Mouse (Mus musculus): Measurements from ENCODE around the gene Fam160a1.

Fam160a1 gene

DNA sequence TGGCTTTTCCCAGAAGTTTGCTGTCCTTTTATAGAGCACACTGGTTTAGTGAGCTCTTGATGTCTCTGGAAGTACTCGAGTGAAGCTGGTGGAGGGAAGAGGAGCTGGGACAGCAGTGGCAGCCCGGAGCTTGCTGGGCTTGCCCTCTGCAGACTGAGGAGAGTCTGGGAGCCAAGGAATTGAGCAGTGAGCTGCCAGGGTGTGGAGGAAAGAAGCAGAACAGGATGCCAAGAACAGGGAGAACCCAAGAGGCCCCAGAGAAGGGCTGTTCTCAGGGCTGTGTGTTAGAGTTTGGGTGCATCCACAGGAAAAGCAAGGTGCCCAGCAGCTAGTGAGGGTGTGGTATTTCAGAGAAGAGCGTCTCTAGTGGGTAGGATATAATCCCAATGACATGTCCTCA, 175.3 kb downstream of the Fam160a1 start:
- no peak for ATAC-seq (ENCODE audit: insufficient number of reproducible peaks, low FRiP score, low TSS enrichment)

- ATAC-seq (ENCODE audit: insufficient number of reproducible peaks, low FRiP score, low TSS enrichment), result no peak
Observed at GRCm38 (mm10) chr3:85636716-85637447, 180.2 kb downstream of the Fam160a1 start.

DNA sequence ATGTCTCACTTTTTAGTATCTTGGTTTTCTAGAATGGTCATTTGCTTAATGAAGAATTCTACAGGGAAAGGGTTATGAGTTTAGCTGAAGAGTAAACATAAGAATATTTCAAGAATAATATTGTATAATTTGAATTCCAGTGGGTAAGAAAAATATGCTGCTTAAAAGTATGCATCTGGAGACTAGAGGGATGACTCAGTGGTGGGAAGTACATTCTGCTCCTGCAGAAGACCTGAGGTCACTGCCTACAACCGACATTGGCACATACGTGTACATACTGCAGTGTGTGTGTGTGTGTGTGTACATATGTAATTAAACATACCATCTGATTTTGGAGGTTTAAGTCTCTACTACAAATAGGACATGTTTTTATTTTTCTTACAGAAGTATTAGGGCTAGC, 181.5 kb downstream of the Fam160a1 start:
- ATAC-seq (ENCODE audit: insufficient number of reproducible peaks, low FRiP score, low TSS enrichment), result no peak

DNA sequence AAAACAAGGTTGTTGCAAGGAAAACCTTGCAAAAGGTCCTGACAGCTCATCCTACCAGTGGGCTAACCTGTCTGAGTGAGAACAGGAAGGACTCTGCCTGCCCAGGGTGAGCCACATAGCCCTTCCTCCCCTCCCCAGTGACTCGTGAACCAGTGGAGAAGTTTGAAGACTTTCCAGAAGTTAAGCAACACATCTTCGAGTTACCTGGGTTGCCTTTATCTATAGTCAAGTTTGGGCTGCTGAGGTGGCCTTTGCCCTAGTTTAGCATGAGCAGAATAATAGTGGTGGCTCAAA, 182.0 kb downstream of the Fam160a1 start:
- no peak for ATAC-seq (ENCODE audit: insufficient number of reproducible peaks, low FRiP score, low TSS enrichment)

- no peak for ATAC-seq (ENCODE audit: insufficient number of reproducible peaks, low FRiP score, low TSS enrichment)
Observed at GRCm38 (mm10) chr3:85634389-85635125, 182.5 kb downstream of the Fam160a1 start.

- ATAC-seq (ENCODE audit: insufficient number of reproducible peaks, low FRiP score, low TSS enrichment), result no peak
Observed at GRCm38 (mm10) chr3:85633733-85634132, 183.4 kb downstream of the Fam160a1 start.

DNA sequence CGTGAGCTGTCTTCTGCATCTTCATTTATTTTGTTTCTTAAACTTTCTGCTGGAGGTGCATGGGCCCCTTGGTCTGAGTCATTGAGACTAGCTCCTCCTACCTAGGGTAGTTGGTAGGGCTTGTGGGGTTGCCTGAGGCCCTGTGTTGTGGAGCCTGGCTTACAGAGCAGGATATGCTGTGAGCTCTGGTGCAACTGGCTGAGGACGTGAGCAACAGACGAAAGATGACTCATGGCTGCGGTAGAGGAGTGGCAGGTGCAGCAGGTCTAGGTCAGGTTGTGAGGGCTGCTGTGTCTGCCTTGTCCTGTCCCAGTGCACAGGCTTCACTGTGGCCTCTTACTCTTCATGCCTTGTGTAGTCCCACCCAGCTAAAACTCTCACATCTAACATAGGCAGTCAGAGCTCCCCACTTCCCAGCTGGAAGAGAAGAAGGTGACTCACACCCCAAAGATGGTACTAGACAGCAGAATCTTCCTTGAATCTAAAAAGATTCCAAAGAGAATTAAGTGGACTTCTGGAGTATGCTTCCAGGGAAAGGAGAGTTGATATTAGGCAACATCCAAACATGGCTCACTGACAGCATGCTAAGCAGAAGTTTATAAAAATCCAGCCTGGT, 187.1 kb downstream of the Fam160a1 start:
- ATAC-seq (ENCODE audit: insufficient number of reproducible peaks, low FRiP score, low TSS enrichment), result no peak

DNA sequence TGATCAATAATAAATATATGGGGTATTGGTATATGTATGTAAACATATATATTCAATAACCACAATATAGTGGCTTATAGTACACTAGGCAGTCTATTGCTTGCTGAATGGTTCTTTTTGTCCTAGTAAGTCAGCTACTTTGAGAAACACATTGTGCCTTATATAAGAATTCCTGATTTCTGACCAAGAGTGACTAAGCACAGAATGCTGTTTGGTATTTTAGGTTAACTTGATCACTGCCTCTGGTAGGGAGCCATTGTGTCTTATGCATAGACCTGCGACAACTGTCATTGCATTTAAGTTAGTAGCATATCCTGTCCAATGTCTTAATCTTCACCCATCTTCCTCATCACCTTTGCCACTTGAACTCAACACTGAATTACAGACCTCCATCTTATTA, 197.3 kb downstream of the Fam160a1 start:
- ATAC-seq (ENCODE audit: insufficient number of reproducible peaks, low FRiP score, low TSS enrichment), result no peak

- no peak for ATAC-seq (ENCODE audit: insufficient number of reproducible peaks, low FRiP score, low TSS enrichment)
Observed at GRCm38 (mm10) chr3:85619345-85619744, 197.7 kb downstream of the Fam160a1 start.

GRCm38 (mm10) chr3:85618885-85619284, 198.2 kb downstream of the Fam160a1 start:
- ATAC-seq (ENCODE audit: insufficient number of reproducible peaks, low FRiP score, low TSS enrichment), result peak; percentile 84

- no peak for ATAC-seq (ENCODE audit: insufficient number of reproducible peaks, low FRiP score, low TSS enrichment)
Observed at GRCm38 (mm10) chr3:85616389-85616788, 200.7 kb downstream of the Fam160a1 start.
